Mouse (Mus musculus): ENCODE measurements around the gene Tsnax. TPM values are rescaled to one million over a fixed set of nuclear protein-coding genes. Genes with fewer than 3 reads are reported as not detected.

Tsnax gene
- polyA plus RNA-seq (2012; rRNA removed) = 29.1 and 40.2 TPM in 2 replicates

DNA sequence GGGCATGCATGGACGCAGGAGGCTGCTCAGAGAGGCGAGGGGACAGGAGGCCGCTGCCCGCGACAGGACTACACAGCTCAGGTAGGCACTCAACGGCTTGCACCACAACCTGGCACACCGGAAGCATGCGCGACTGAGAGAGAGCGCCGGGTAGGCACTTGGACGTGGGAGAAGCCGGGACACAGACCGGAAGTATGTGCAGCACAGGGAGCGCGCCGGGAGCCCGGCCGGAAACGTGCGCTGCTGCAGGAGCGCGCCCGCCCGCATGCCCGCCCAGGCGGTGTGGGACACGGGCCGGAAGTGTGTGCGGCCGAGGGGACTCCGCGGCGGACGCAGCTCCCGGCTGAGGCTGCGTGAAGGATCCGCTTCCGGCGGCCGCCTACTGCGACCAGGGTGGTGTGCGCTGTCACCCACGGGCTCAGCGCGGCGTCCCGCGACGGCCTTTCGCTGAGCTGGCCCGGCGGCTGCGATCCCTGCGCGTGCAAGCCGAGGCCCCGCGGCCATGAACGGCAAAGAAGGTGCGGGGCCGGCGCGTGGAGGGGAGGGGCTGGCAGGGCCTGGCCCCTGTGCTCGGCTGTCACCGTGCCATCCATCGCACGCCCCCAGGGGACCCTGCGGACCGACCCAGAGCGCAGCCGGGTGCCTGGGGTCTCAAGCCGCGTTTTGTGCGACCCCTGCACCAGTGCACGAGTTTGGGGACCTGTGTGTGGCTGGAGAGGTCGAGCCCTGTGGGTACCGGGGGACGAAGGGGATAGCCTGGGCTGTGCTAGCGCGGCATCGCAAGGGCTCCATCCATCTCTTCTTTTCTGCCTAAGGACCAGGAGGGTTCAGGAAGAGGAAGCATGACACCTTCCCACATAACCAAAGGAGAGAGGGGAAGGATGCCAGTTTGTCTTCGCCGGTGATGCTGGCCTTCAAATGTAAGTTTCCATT lies at the start of gene Tsnax:
Gene Tsnax, plus strand, starts transcription at position 303 of the 933 bp plus-strand sequence.
- 1% methylated on average over 84 of the region's 84 CpGs for WGBS
- peak; percentile 88 for DNase-seq
- Histone ChIP-seq H3K4me3 (replicated peaks; ENCODE audit: extremely low read depth, low read depth, low read length) (peak within 1 kb of the TSS; percentile 53), H3K4me1 (ENCODE audit: control insufficient read depth, insufficient read depth, low read length) (no peaks in the 10 kb centered on the region; the same call in 1 of the 2 replicates)
- TF ChIP-seq POLR2A (IDR thresholded peaks at IDR 0.05; ENCODE audit: borderline replicate concordance, extremely low read depth, low read depth, low read length) (peak; percentile 60), CTCF (IDR thresholded peaks at IDR 0.05; ENCODE audit: insufficient read depth, low read length) (no peak)

DNA sequence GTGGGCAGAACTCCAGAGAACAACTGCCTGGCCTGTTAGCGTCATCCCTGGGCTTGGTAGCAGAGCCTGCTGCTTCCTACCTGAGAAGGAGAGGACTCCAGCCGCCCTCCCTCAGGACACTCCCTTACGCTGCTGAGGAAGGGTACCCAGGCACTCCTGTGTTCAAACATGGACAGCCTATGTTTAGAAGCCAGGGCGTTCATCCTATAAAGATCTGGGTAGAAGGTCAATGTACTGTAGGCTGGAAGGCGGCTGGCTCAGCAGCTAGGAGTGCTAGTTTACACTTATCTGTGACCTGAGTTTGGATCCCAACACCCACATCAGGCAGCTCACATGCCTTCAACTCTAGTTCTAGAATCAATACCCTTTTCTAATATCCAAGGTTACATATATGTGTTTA lies 49.6 kb upstream of the Tsnax start:
- DNase-seq = no peak
- 96% methylated on average over 5 of the region's 5 CpGs for WGBS
- H3K4me3 ChIP-seq (replicated peaks; ENCODE audit: extremely low read depth, low read depth, low read length) = no peak overlapping the region
- TF ChIP-seq CTCF (IDR thresholded peaks at IDR 0.05; ENCODE audit: insufficient read depth, low read length) (no peak), POLR2A (IDR thresholded peaks at IDR 0.05; ENCODE audit: borderline replicate concordance, extremely low read depth, low read depth, low read length) (no peak)
- no peaks in the 10 kb centered on the region for H3K4me1 ChIP-seq (ENCODE audit: control insufficient read depth, insufficient read depth, low read length)

- Histone ChIP-seq H3K4me1 (ENCODE audit: control insufficient read depth, insufficient read depth, low read length) (no peaks in the 10 kb centered on the region), H3K4me3 (replicated peaks; ENCODE audit: extremely low read depth, low read depth, low read length) (no peak overlapping the region)
- no peak for DNase-seq
- TF ChIP-seq POLR2A (IDR thresholded peaks at IDR 0.05; ENCODE audit: borderline replicate concordance, extremely low read depth, low read depth, low read length) (no peak), CTCF (IDR thresholded peaks at IDR 0.05; ENCODE audit: insufficient read depth, low read length) (no peak)
- 88% methylated on average over 8 of the region's 8 CpGs for WGBS
Measured at GRCm38 (mm10) chr8:124964966-124965365, 47.8 kb upstream of the Tsnax start.

GRCm38 (mm10) chr8:124970312-124970933 lies 42.4 kb upstream of the Tsnax start:
- Histone ChIP-seq H3K4me3 (replicated peaks; ENCODE audit: extremely low read depth, low read depth, low read length) (no peak overlapping the region), H3K4me1 (ENCODE audit: control insufficient read depth, insufficient read depth, low read length) (no peaks in the 10 kb centered on the region)
- no peak for DNase-seq
- TF ChIP-seq CTCF (IDR thresholded peaks at IDR 0.05; ENCODE audit: insufficient read depth, low read length) = no peak
- WGBS = 60% methylated on average over 6 of the region's 6 CpGs

- DNase-seq = no peak
- 69% methylated on average over 8 of the region's 8 CpGs for WGBS
- no peaks in the 10 kb centered on the region for H3K4me1 ChIP-seq (ENCODE audit: control insufficient read depth, insufficient read depth, low read length)
- TF ChIP-seq POLR2A (IDR thresholded peaks at IDR 0.05; ENCODE audit: borderline replicate concordance, extremely low read depth, low read depth, low read length) (no peak), CTCF (IDR thresholded peaks at IDR 0.05; ENCODE audit: insufficient read depth, low read length) (no peak)
- H3K4me3 ChIP-seq (replicated peaks; ENCODE audit: extremely low read depth, low read depth, low read length) = no peak overlapping the region
Measured at GRCm38 (mm10) chr8:124973221-124973620, 39.6 kb upstream of the Tsnax start.

DNA sequence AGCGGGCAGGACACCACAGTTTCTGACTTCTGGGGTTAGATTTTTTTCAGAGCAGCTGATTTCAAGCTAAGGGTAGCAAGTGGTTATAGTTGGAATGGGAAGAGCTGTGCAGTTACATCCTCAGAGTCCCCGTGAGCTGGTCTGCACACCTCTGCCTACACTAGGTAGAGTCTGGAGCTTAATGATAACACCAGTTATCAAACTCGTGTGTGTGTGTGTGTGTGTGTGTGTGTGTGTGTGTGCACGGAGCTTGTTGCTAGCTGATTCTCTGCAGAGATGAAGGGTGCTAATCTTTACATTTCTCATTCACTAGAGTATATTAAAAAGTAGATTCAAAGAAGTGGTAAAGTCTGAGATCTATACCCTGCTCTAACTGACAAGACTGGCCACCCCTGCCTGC lies 38.5 kb upstream of the Tsnax start:
- TF ChIP-seq CTCF (IDR thresholded peaks at IDR 0.05; ENCODE audit: insufficient read depth, low read length) (no peak), POLR2A (IDR thresholded peaks at IDR 0.05; ENCODE audit: borderline replicate concordance, extremely low read depth, low read depth, low read length) (no peak)
- Histone ChIP-seq H3K4me3 (replicated peaks; ENCODE audit: extremely low read depth, low read depth, low read length) (no peak overlapping the region), H3K4me1 (ENCODE audit: control insufficient read depth, insufficient read depth, low read length) (no peaks in the 10 kb centered on the region)
- no peak for DNase-seq
- 64% methylated on average over 4 of the region's 4 CpGs for WGBS

- DNase-seq = no peak
- Histone ChIP-seq H3K4me3 (replicated peaks; ENCODE audit: extremely low read depth, low read depth, low read length) (no peak overlapping the region), H3K4me1 (ENCODE audit: control insufficient read depth, insufficient read depth, low read length) (no peaks in the 10 kb centered on the region)
- TF ChIP-seq POLR2A (IDR thresholded peaks at IDR 0.05; ENCODE audit: borderline replicate concordance, extremely low read depth, low read depth, low read length) (no peak), CTCF (IDR thresholded peaks at IDR 0.05; ENCODE audit: insufficient read depth, low read length) (no peak)
- WGBS = 86% methylated on average over 6 of the region's 6 CpGs
Measured at GRCm38 (mm10) chr8:124976211-124976610, 36.6 kb upstream of the Tsnax start.

DNA sequence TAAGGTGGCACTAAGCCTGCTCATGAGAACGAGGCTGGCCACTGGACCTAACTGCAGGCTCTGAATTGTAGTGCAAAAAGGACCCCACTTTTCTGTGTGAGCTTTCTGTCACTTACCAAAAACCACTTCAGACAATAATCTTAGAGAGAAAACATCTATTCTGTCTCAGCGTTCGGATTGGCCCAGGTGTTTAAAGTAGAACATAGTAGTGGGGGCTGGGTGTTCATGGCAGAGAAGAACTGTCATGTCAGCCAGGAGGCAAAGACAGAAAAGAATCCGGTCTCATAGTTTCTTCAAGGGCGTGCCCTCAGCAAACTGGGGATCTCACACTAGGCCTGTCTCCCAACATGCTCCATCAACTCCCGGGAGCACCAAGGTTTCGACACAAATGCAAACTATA lies 34.8 kb upstream of the Tsnax start:
- 74% methylated on average over 7 of the region's 7 CpGs for WGBS
- H3K4me3 ChIP-seq (replicated peaks; ENCODE audit: extremely low read depth, low read depth, low read length) = no peak overlapping the region
- no peak for DNase-seq
- no peaks in the 10 kb centered on the region for H3K4me1 ChIP-seq (ENCODE audit: control insufficient read depth, insufficient read depth, low read length)
- TF ChIP-seq CTCF (IDR thresholded peaks at IDR 0.05; ENCODE audit: insufficient read depth, low read length) (no peak), POLR2A (IDR thresholded peaks at IDR 0.05; ENCODE audit: borderline replicate concordance, extremely low read depth, low read depth, low read length) (no peak)

GRCm38 (mm10) chr8:124980036-124980435 lies 32.8 kb upstream of the Tsnax start:
- TF ChIP-seq POLR2A (IDR thresholded peaks at IDR 0.05; ENCODE audit: borderline replicate concordance, extremely low read depth, low read depth, low read length) (no peak), CTCF (IDR thresholded peaks at IDR 0.05; ENCODE audit: insufficient read depth, low read length) (0 out of 2 replicates have a peak, but pooled peaks have one; percentile 13)
- no peak overlapping the region for H3K4me3 ChIP-seq (replicated peaks; ENCODE audit: extremely low read depth, low read depth, low read length)
- DNase-seq = no peak
- WGBS = 95% methylated on average over 3 of the region's 3 CpGs
- no peaks in the 10 kb centered on the region for H3K4me1 ChIP-seq (ENCODE audit: control insufficient read depth, insufficient read depth, low read length)

All from lung, adult 2 months (tissue).